Mouse (Mus musculus): ENCODE measurements at regions not wholly inside any gene's neighbourhood (a gene's known extent, or its start where the extent isn't known, plus 50 kb on each side); places are given as distances from the start of the nearest gene placed in this dataset.

- no peak overlapping the region for H3K27ac ChIP-seq (ENCODE audit: low read depth, low read length)
- no peak for DNase-seq (ENCODE audit: low spot score)
- H3K9ac ChIP-seq (ENCODE audit: low read length): no peak overlapping the region
- H3K4me2 ChIP-seq (ENCODE audit: low read depth, low read length, severe bottlenecking): no peak overlapping the region
- no peak overlapping the region for H3K4me3 ChIP-seq (ENCODE audit: low read depth, low read length)
- peak; percentile 81 for ATAC-seq (replicated peaks; ENCODE audit: low FRiP score)
- 0 out of 2 replicates have a peak, but pooled peaks cover 2% of the 10 kb centered on the region for H3K9me3 ChIP-seq (ENCODE audit: control insufficient read depth, low read length)
- H3K36me3 ChIP-seq (ENCODE audit: control insufficient read depth, insufficient read depth, low read length): no peaks in the 10 kb centered on the region
- peaks cover 5% of the 10 kb centered on the region; the same call in 1 of the 2 replicates for H3K27me3 ChIP-seq (ENCODE audit: control insufficient read depth, insufficient read depth, low read length)
- peaks cover 2% of the 10 kb centered on the region; the same call in 1 of the 2 replicates for H3K4me1 ChIP-seq (replicated peaks; ENCODE audit: control insufficient read depth, insufficient read depth, low read length)
Observed at GRCm38 (mm10) chr4:7997575-7997953, 241.3 kb downstream of the Car8 start.

DNA sequence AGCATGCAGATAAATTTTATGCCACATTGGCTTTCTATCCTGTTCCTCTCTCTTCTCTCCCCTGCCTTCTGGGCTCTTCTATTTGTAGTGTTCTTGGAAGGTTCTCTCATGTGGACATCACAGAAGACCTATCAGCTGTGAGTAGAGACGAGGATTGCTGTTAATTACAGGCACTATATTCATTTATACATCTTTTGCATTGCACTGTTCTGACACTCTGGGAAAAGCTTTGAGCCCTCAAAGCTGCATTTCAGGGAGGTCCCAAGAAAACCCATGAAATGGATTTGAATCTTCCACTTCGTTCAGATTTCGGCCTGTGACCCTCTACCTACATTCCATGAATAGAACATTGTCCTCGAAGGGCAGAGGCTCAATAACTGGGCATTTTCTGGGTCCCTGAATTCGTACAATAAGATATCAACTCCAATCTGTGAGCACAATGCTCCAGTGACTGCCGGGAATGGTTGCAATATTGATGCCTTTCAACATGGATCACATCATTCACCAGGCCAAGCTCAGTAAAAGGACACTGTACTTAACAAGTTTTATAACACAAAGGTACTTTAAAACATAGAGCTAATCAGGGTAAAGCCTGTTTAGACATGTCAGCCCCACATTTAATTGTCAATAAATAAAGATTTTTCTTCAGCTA is 241.8 kb downstream of the Car8 start:
- H3K9me3 ChIP-seq (ENCODE audit: control insufficient read depth, low read length): 0 out of 2 replicates have a peak, but pooled peaks cover 2% of the 10 kb centered on the region
- peaks cover 2% of the 10 kb centered on the region; the same call in 1 of the 2 replicates for H3K4me1 ChIP-seq (replicated peaks; ENCODE audit: control insufficient read depth, insufficient read depth, low read length)
- DNase-seq (ENCODE audit: low spot score) (peak; percentile 53), ATAC-seq (replicated peaks; ENCODE audit: low FRiP score) (peak; percentile 91)
- no peak overlapping the region for H3K4me3 ChIP-seq (ENCODE audit: low read depth, low read length)
- 15% methylated on average over 6 of the region's 6 CpGs for WGBS
- H3K27me3 ChIP-seq (ENCODE audit: control insufficient read depth, insufficient read depth, low read length): peaks cover 6% of the 10 kb centered on the region; the same call in 1 of the 2 replicates
- H3K4me2 ChIP-seq (ENCODE audit: low read depth, low read length, severe bottlenecking): no peak overlapping the region
- no peak overlapping the region for H3K27ac ChIP-seq (ENCODE audit: low read depth, low read length)
- no peak overlapping the region for H3K9ac ChIP-seq (ENCODE audit: low read length)
- no peaks in the 10 kb centered on the region for H3K36me3 ChIP-seq (ENCODE audit: control insufficient read depth, insufficient read depth, low read length)

DNA sequence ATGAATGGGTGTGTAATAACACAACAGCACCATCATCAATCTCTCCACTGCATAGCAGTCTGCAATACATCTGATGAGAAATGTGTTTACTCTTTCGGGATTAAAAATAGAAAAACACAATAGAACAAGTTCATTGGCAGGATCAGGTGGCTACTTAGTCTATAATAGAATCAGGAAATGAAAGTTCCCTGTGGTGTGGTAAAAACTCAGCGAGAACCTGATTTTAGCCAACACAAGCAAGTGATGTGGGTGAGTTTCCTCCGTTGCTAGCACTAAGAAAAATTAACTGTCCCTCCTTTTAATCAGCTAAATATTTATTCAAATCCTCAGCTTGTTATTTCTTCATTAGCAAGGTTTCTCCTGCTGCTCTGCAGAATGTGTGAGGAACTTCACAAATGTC is 245.9 kb downstream of the Car8 start:
- no peak overlapping the region for H3K4me3 ChIP-seq (ENCODE audit: low read depth, low read length)
- H3K4me1 ChIP-seq (replicated peaks; ENCODE audit: control insufficient read depth, insufficient read depth, low read length): peaks cover 2% of the 10 kb centered on the region; the same call in 1 of the 2 replicates
- H3K36me3 ChIP-seq (ENCODE audit: control insufficient read depth, insufficient read depth, low read length): no peaks in the 10 kb centered on the region
- DNase-seq (ENCODE audit: low spot score) (no peak), ATAC-seq (replicated peaks; ENCODE audit: low FRiP score) (no peak)
- H3K4me2 ChIP-seq (ENCODE audit: low read depth, low read length, severe bottlenecking): no peak overlapping the region
- no peak overlapping the region for H3K27ac ChIP-seq (ENCODE audit: low read depth, low read length)
- 0 out of 2 replicates have a peak, but pooled peaks cover 2% of the 10 kb centered on the region for H3K9me3 ChIP-seq (ENCODE audit: control insufficient read depth, low read length)
- 68% methylated on average over 3 of the region's 3 CpGs for WGBS
- no peak overlapping the region for H3K9ac ChIP-seq (ENCODE audit: low read length)
- H3K27me3 ChIP-seq (ENCODE audit: control insufficient read depth, insufficient read depth, low read length): 0 out of 2 replicates have a peak, but pooled peaks cover 2% of the 10 kb centered on the region

- Histone ChIP-seq H3K27me3 (ENCODE audit: control insufficient read depth, insufficient read depth, low read length) (0 out of 2 replicates have a peak, but pooled peaks cover 2% of the 10 kb centered on the region), H3K4me3 (ENCODE audit: low read depth, low read length) (no peak overlapping the region), H3K9me3 (ENCODE audit: control insufficient read depth, low read length) (no peaks in the 10 kb centered on the region), H3K4me2 (ENCODE audit: low read depth, low read length, severe bottlenecking) (no peak overlapping the region), H3K4me1 (replicated peaks; ENCODE audit: control insufficient read depth, insufficient read depth, low read length) (no peaks in the 10 kb centered on the region), H3K9ac (ENCODE audit: low read length) (no peak overlapping the region), H3K27ac (ENCODE audit: low read depth, low read length) (no peak overlapping the region), H3K36me3 (ENCODE audit: control insufficient read depth, insufficient read depth, low read length) (no peaks in the 10 kb centered on the region)
- DNase-seq (ENCODE audit: low spot score): no peak
- ATAC-seq (replicated peaks; ENCODE audit: low FRiP score): no peak
- WGBS: 93% methylated on average over 1 of the region's 1 CpGs
Observed at GRCm38 (mm10) chr4:7987781-7988180, 251.1 kb downstream of the Car8 start.

DNA sequence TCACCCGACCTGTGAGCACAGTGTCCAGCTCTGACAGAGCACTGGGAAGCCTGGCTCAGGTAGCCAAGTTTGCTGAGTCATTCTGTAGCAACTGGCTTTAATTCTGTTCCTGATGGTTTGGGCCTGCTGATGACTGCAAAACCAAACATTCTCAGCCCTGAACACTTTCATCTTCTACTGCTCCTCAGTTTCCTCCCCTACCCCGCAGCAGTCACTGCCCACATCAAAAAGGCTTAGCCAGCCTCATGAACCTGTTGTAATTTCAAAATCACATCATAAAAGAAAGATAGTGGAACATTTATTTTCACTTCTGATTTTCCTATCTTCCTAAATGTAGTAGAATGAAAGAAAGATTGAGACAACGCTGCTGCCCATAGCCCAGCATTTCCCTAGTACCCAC is 251.5 kb downstream of the Car8 start:
- WGBS: 90% methylated on average over 3 of the region's 3 CpGs
- ATAC-seq (replicated peaks; ENCODE audit: low FRiP score): no peak
- Histone ChIP-seq H3K9ac (ENCODE audit: low read length) (no peak overlapping the region), H3K4me3 (ENCODE audit: low read depth, low read length) (no peak overlapping the region), H3K4me2 (ENCODE audit: low read depth, low read length, severe bottlenecking) (no peak overlapping the region), H3K27me3 (ENCODE audit: control insufficient read depth, insufficient read depth, low read length) (no peaks in the 10 kb centered on the region), H3K9me3 (ENCODE audit: control insufficient read depth, low read length) (no peaks in the 10 kb centered on the region), H3K27ac (ENCODE audit: low read depth, low read length) (no peak overlapping the region), H3K4me1 (replicated peaks; ENCODE audit: control insufficient read depth, insufficient read depth, low read length) (no peaks in the 10 kb centered on the region), H3K36me3 (ENCODE audit: control insufficient read depth, insufficient read depth, low read length) (no peaks in the 10 kb centered on the region)
- DNase-seq (ENCODE audit: low spot score): no peak

DNA sequence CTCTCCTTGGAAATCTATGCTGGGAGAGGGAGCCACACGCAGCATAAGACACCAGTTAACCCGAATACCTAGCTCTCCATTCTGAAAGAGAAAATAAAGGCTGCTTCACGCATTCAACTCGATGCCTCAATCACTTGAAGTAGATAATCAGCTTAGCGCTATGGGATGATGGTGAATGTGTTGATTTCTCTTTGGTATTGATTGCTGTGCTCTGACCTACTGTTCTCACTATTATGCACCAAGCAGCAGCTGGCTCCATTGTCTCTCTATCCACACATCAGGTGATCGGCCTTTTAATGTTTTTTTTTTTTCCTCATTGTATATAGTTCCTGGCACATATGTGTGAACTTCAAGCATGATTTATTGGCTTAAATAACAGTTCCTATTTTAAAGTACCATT is 254.0 kb downstream of the Car8 start:
- H3K36me3 ChIP-seq (ENCODE audit: control insufficient read depth, insufficient read depth, low read length): no peaks in the 10 kb centered on the region
- no peak overlapping the region for H3K27ac ChIP-seq (ENCODE audit: low read depth, low read length)
- DNase-seq (ENCODE audit: low spot score) (no peak), ATAC-seq (replicated peaks; ENCODE audit: low FRiP score) (no peak; the same call in 1 of the 2 replicates)
- H3K9me3 ChIP-seq (ENCODE audit: control insufficient read depth, low read length): no peaks in the 10 kb centered on the region
- H3K4me2 ChIP-seq (ENCODE audit: low read depth, low read length, severe bottlenecking): no peak overlapping the region
- H3K9ac ChIP-seq (ENCODE audit: low read length): no peak overlapping the region
- whole genome bisulfite sequencing: 61% methylated on average over 6 of the region's 6 CpGs
- H3K4me1 ChIP-seq (replicated peaks; ENCODE audit: control insufficient read depth, insufficient read depth, low read length): no peaks in the 10 kb centered on the region
- no peaks in the 10 kb centered on the region for H3K27me3 ChIP-seq (ENCODE audit: control insufficient read depth, insufficient read depth, low read length)
- no peak overlapping the region for H3K4me3 ChIP-seq (ENCODE audit: low read depth, low read length)

DNA sequence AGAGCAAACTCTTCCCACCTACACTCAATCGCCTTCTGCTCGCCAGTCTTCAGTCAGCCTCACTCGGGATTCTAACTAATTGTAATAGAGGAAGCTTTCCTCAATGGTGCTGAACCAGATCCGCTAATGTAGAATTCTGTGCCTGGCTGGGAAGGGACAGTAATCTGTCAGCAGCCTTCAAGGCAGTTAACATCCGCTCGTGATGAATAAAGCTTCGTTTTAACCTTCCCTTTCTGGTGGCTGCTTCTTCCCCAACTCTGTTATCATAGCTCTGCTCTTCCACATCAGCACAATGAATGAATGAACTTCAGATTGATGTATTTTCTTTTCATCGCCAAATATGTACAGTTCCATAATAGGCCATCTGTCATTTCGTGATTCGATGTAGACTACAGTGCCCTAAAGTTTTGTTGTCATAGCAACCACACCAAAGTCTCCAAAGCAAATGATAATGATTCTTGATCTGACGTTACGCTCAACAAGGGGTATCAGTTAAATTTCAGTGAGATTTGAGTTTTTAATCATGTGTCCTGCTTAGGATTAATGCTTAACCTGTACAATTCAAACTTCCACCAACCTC is 259.0 kb downstream of the Car8 start:
- Histone ChIP-seq H3K36me3 (ENCODE audit: control insufficient read depth, insufficient read depth, low read length) (no peaks in the 10 kb centered on the region), H3K9me3 (ENCODE audit: control insufficient read depth, low read length) (no peaks in the 10 kb centered on the region), H3K4me2 (ENCODE audit: low read depth, low read length, severe bottlenecking) (no peak overlapping the region), H3K4me1 (replicated peaks; ENCODE audit: control insufficient read depth, insufficient read depth, low read length) (no peaks in the 10 kb centered on the region), H3K27me3 (ENCODE audit: control insufficient read depth, insufficient read depth, low read length) (no peaks in the 10 kb centered on the region), H3K9ac (ENCODE audit: low read length) (no peak overlapping the region), H3K4me3 (ENCODE audit: low read depth, low read length) (no peak overlapping the region), H3K27ac (ENCODE audit: low read depth, low read length) (no peak overlapping the region)
- 90% methylated on average over 12 of the region's 12 CpGs for whole genome bisulfite sequencing
- no peak for DNase-seq (ENCODE audit: low spot score)
- no peak for ATAC-seq (replicated peaks; ENCODE audit: low FRiP score)

GRCm38 (mm10) chr4:7977661-7978444 is 261.0 kb downstream of the Car8 start:
- Histone ChIP-seq H3K4me3 (ENCODE audit: low read depth, low read length) (no peak overlapping the region), H3K27me3 (ENCODE audit: control insufficient read depth, insufficient read depth, low read length) (no peaks in the 10 kb centered on the region), H3K4me1 (replicated peaks; ENCODE audit: control insufficient read depth, insufficient read depth, low read length) (no peaks in the 10 kb centered on the region), H3K36me3 (ENCODE audit: control insufficient read depth, insufficient read depth, low read length) (no peaks in the 10 kb centered on the region), H3K9me3 (ENCODE audit: control insufficient read depth, low read length) (no peaks in the 10 kb centered on the region), H3K4me2 (ENCODE audit: low read depth, low read length, severe bottlenecking) (no peak overlapping the region), H3K27ac (ENCODE audit: low read depth, low read length) (no peak overlapping the region), H3K9ac (ENCODE audit: low read length) (no peak overlapping the region)
- DNase-seq (ENCODE audit: low spot score) (no peak), ATAC-seq (replicated peaks; ENCODE audit: low FRiP score) (no peak)
- 79% methylated on average over 5 of the region's 5 CpGs for WGBS

Data from forebrain, embryonic 11.5 days (tissue).